ENCODE assay signal across 8 mouse cellular contexts in the genomic region with DNA sequence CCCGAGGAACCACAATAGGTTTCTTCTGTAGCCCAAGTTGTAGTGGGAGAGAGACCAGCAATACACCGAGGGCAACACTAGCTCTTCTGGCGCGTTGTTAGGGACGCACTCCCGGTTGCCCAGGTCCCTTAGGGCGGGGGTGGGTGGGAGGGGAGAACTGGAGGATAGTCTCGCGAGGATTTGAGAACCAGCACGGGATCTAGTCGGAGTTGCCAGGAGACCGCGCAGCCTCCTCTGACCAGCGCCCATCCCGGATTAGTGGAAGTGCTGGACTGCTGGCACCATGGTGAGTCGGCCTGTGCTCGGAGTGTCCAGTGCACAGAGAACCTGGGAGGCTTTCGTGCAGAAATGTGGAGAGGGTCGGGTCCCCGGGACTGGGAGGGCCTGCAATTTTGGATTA. TPM values are rescaled to one million over a fixed set of nuclear protein-coding genes. Genes with fewer than 3 reads are reported as not detected.
DNase-seq lines count a peak whose midpoint lies in the region; ATAC-seq lines count a peak whose summit lies in the region.

A gene (plus strand): TSS at position 168 of the 400 bp plus-strand sequence.

- no peaks in the 10 kb centered on the region for H3K9me3 ChIP-seq in heart, embryonic 13.5 days
- no peaks in the 10 kb centered on the region for H3K9me3 ChIP-seq in liver, embryonic 12.5 days (replicated peaks)
- no peaks in the 10 kb centered on the region for H3K9me3 ChIP-seq in stomach, embryonic 15.5 days

- H3K4me1 ChIP-seq in heart, embryonic 13.5 days: peaks cover 28% of the 10 kb centered on the region
- peaks cover 33% of the 10 kb centered on the region for H3K4me1 ChIP-seq in liver, embryonic 12.5 days
- H3K4me1 ChIP-seq in stomach, embryonic 15.5 days: peaks cover 20% of the 10 kb centered on the region

- H3K36me3 ChIP-seq in heart, embryonic 13.5 days: peaks cover 33% of the 10 kb centered on the region
- H3K36me3 ChIP-seq in liver, embryonic 12.5 days: peaks cover 18% of the 10 kb centered on the region
- no peaks in the 10 kb centered on the region for H3K36me3 ChIP-seq in stomach, embryonic 15.5 days

- peaks cover 42% of the 10 kb centered on the region for H3K27me3 ChIP-seq in heart, embryonic 13.5 days (replicated peaks)
- H3K27me3 ChIP-seq in liver, embryonic 12.5 days (replicated peaks): peaks cover 44% of the 10 kb centered on the region
- H3K27me3 ChIP-seq in stomach, embryonic 15.5 days (replicated peaks): peaks cover 24% of the 10 kb centered on the region

- DNase-seq in CD4-positive helper T cell, adult 2 months (ENCODE audit: low read depth, low spot score): peak; percentile 88
- DNase-seq in brain, embryonic 18.5 days (ENCODE audit: low read depth, low spot score): peak; percentile 87
- DNase-seq in kidney, postnatal 10 days: peak; percentile 96
- peak; percentile 26 to 73 for DNase-seq in natural killer cell, adult 2 months (ENCODE audit: low spot score in 2 of 2)

- peak within 1 kb of the TSS; percentile 83 for H3K4me2 ChIP-seq in heart, embryonic 13.5 days
- peak within 1 kb of the TSS; percentile 86 for H3K4me2 ChIP-seq in liver, embryonic 12.5 days
- peak within 1 kb of the TSS; percentile 89 for H3K4me2 ChIP-seq in stomach, embryonic 15.5 days

- peak within 1 kb of the TSS; percentile 75 for H3K4me3 ChIP-seq in heart, embryonic 13.5 days
- H3K4me3 ChIP-seq in liver, embryonic 12.5 days: peak within 1 kb of the TSS; percentile 63
- peak within 1 kb of the TSS; percentile 88 for H3K4me3 ChIP-seq in stomach, embryonic 15.5 days (replicated peaks)

- no peak within 1 kb of the TSS for H3K27ac ChIP-seq in heart, embryonic 13.5 days (replicated peaks)
- H3K27ac ChIP-seq in liver, embryonic 12.5 days: no peak within 1 kb of the TSS
- no peak within 1 kb of the TSS for H3K27ac ChIP-seq in stomach, embryonic 15.5 days

- WGBS in heart, embryonic 13.5 days: under 1% methylated on average over 20 of the region's 20 CpGs
- WGBS in liver, embryonic 12.5 days (ENCODE audit: insufficient replicate concordance): 0% methylated on average over 20 of the region's 20 CpGs
- 0% methylated on average over 20 of the region's 20 CpGs for WGBS in stomach, embryonic 15.5 days

- peak; percentile 56; the same call in 1 of the 2 replicates for ATAC-seq in erythroid progenitor cell, adult 5-6 weeks (replicated peaks; ENCODE audit: low FRiP score, poor library complexity, severe bottlenecking)
- peak; percentile 81 for ATAC-seq in heart, embryonic 13.5 days (ENCODE audit: extremely low read depth, insufficient number of reproducible peaks, low FRiP score, low TSS enrichment)
- ATAC-seq in liver, embryonic 12.5 days: peak; percentile 87
- ATAC-seq in stomach, embryonic 15.5 days (ENCODE audit: insufficient read depth, low FRiP score, low read depth): peak; percentile 91

- H3K9ac ChIP-seq in heart, embryonic 13.5 days: peak within 1 kb of the TSS; percentile 82
- H3K9ac ChIP-seq in liver, embryonic 12.5 days: peak within 1 kb of the TSS; percentile 57
- peak within 1 kb of the TSS; percentile 69 for H3K9ac ChIP-seq in stomach, embryonic 15.5 days

RNA-seq across cellular contexts. Expression of the gene that starts here (rescaled TPM):
- not detected in 2 replicates for total RNA-seq in erythroid progenitor cell, adult 5-6 weeks (2015; ENCODE audit: low replicate concordance)
- 0.23 and 1.3 TPM in 2 replicates for total RNA-seq in erythroid progenitor cell, adult 5-6 weeks (2017; ENCODE audit: low replicate concordance)
- 13.5 and 14.7 TPM in 2 replicates for polyA plus RNA-seq in heart, embryonic 13.5 days (2015; fragmentation: Nextera tagmentation; extraction: Ambion mirVana)
- polyA plus RNA-seq in liver, embryonic 12.5 days (2016; fragmentation: Nextera tagmentation; extraction: Ambion mirVana): 5.4 and 8.6 TPM in 2 replicates
- 24.7 and 25.7 TPM in 2 replicates for polyA plus RNA-seq in stomach, embryonic 15.5 days (2015; fragmentation: Nextera tagmentation; extraction: Ambion mirVana)
